Mouse (Mus musculus): ENCODE measurements around the gene Gm20604.

- no peak for TF ChIP-seq CTCF (IDR thresholded peaks at IDR 0.05)
- TF ChIP-seq POLR2A (IDR thresholded peaks at IDR 0.05; ENCODE audit: insufficient read depth, low read depth, low read length): no peak
Measured at GRCm38 (mm10) chr12:102714654-102715395, 43.6 kb downstream of the Gm20604 start.
